Mouse (Mus musculus): ENCODE data around the gene Zfp960. TPM values are rescaled to one million over a fixed set of nuclear protein-coding genes. Genes with fewer than 3 reads are reported as not detected.
"Not testable (repeated sequence)": the region's sequence is repeated elsewhere in the genome, so short reads cannot be mapped to it uniquely, and the experiment has no call there.

The Zfp960 gene
- 4.0 and 4.4 TPM in 2 replicates for polyA plus RNA-seq (2015; fragmentation: Nextera tagmentation; extraction: Ambion mirVana)

DNA sequence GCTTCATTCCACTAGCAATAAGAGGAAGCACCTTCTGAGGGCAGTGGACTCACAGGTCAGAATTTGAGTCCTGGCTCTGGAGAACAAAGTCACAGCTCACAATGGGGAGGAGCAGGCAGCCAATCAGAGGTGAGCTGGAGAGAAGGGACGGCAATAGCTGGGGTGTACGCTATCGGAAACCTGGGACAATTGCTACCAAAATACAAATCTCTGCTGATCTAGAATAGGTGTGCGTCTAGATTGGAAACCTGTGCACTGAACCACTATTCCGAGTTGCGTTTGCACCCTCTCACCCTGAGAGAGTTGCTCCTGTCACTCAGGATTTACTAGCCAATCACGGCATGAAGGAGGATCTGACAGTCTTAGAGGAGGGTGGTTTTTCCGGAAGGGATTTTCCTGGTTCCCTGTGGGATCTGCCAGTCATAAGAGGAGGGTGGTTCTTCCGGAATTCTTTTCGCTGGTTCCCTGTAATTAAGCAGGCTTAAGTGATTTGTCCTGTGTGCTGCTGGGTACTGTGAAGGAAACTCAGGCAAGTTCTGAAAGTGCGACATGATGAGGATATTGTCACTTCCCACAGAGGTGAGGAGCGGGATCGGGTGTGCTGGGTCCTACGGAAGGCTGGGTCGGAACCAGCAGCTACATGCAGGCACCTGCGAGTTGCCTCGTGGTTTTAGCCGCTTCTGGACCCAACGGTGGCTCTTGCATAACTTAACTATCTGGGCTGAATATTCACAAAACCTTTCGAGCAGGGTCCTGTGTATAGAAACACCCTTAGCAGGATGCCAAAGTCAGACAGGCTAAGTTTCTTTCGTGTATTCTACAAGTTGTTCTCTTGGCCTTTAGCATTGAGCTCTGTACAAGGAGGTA, at the start of gene Zfp960:
Zfp960 (plus strand) TSS at position 486 of the 867 bp plus-strand sequence.
- not testable (repeated sequence) for H3K36me3 ChIP-seq (ENCODE audit: control insufficient read depth, insufficient read depth, low read length); H3K4me1 ChIP-seq (ENCODE audit: control insufficient read depth, insufficient read depth, low read length); H3K27me3 ChIP-seq (replicated peaks; ENCODE audit: control insufficient read depth, insufficient read depth, low read length); H3K9me3 ChIP-seq (ENCODE audit: control insufficient read depth, low read length)
- peak within 1 kb of the TSS; percentile 60 for H3K4me2 ChIP-seq (ENCODE audit: low read depth, low read length)
- peak within 1 kb of the TSS; percentile 60 for H3K9ac ChIP-seq (ENCODE audit: low read depth, low read length)
- under 1% methylated on average over 12 of the region's 21 CpGs for WGBS
- H3K4me3 ChIP-seq (ENCODE audit: low read length) = peak within 1 kb of the TSS; percentile 60
- peak; percentile 100 for ATAC-seq
- peak within 1 kb of the TSS; percentile 23; the same call in 1 of the 2 replicates for H3K27ac ChIP-seq (ENCODE audit: low read length)

DNA sequence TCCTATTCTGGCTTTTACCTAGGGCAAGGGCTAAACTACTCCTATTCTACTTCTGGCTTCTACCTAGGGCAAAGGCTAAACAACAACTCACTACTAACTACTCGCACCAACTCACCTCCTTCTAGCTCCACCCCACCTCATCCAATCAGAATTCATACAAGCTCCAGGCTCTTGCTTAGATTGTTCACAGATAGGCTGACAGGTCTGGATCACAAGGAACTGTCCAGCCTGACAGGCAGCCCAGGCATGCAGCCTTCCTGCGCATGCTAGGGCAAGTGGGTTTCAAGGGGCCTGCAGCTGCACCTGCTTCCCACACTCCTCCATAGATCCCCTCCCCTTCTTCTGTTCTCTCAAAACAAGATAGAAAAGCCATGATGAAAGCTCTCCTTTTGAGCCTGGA, 45.8 kb upstream of the Zfp960 start:
- H3K9ac ChIP-seq (ENCODE audit: low read depth, low read length); H3K9me3 ChIP-seq (ENCODE audit: control insufficient read depth, low read length); H3K4me2 ChIP-seq (ENCODE audit: low read depth, low read length); H3K4me1 ChIP-seq (ENCODE audit: control insufficient read depth, insufficient read depth, low read length); H3K4me3 ChIP-seq (ENCODE audit: low read length); H3K36me3 ChIP-seq (ENCODE audit: control insufficient read depth, insufficient read depth, low read length); ATAC-seq; H3K27me3 ChIP-seq (replicated peaks; ENCODE audit: control insufficient read depth, insufficient read depth, low read length); H3K27ac ChIP-seq (ENCODE audit: low read length): not testable (repeated sequence)
- 88% methylated on average over 2 of the region's 2 CpGs for WGBS

DNA sequence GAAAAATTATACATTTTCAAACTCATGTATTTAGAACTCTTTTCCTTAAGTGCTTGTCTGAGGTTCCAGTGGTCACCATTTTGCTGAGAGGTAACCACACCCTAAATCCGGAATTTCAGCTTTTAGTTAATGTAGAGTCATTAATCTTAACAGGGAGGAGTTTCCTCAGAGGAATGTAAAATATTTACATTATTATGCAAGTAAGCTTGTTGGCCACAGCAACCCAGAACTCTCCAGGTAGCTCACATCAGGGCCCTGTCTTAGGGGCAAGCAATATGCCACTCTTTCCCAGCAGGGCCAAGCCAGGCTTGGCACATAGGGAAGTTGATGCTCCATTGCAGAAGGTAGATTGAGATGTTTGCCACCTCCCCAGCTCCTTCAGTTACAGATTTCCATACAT, 4.3 kb upstream of the Zfp960 start:
- H3K9ac ChIP-seq (ENCODE audit: low read depth, low read length); H3K4me3 ChIP-seq (ENCODE audit: low read length); H3K4me2 ChIP-seq (ENCODE audit: low read depth, low read length); H3K4me1 ChIP-seq (ENCODE audit: control insufficient read depth, insufficient read depth, low read length); ATAC-seq; H3K9me3 ChIP-seq (ENCODE audit: control insufficient read depth, low read length); H3K27ac ChIP-seq (ENCODE audit: low read length); H3K27me3 ChIP-seq (replicated peaks; ENCODE audit: control insufficient read depth, insufficient read depth, low read length); H3K36me3 ChIP-seq (ENCODE audit: control insufficient read depth, insufficient read depth, low read length): not testable (repeated sequence)
- WGBS = 47% methylated on average over 1 of the region's 1 CpGs

DNA sequence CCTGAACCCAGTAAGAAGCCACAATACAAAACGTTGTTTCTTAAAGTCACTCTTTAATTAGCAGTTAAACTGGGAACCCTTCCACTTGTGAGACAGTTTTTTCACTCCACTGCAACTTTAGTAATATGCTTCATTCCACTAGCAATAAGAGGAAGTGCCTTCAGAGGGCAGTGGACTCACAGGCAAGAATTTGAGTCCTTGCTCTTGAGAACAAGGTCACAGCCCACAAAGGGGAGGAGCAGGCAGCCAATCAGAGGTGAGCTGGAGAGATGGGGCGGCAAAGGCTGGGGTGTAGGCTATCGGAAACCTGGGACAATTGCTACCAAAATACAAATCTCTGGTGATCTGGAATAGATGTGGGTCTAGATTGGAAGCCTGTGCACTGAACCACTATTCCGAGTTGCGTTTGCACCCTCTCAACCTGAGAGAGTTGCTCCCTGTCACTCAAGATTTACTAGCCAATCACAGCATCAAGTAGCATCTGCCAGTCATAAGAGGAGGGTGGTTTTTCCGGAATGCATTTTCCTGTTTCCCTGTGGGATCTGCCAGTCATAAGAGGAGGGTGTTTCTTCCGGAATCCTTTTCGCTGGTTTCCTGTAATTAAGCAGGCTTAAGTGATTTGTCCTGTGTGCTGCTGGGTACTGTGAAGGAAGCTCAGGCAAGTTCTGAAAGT, 57.1 kb downstream of the Zfp960 start, which contains the start of gene Zfp97:
Zfp97 (plus strand) TSS at position 586 of the 673 bp plus-strand sequence.
- not testable (repeated sequence) for H3K4me2 ChIP-seq (ENCODE audit: low read depth, low read length); H3K9me3 ChIP-seq (ENCODE audit: control insufficient read depth, low read length); H3K9ac ChIP-seq (ENCODE audit: low read depth, low read length); H3K4me1 ChIP-seq (ENCODE audit: control insufficient read depth, insufficient read depth, low read length); H3K27ac ChIP-seq (ENCODE audit: low read length); H3K36me3 ChIP-seq (ENCODE audit: control insufficient read depth, insufficient read depth, low read length); H3K4me3 ChIP-seq (ENCODE audit: low read length); H3K27me3 ChIP-seq (replicated peaks; ENCODE audit: control insufficient read depth, insufficient read depth, low read length)
- WGBS = no CpG with 5 or more reads among the region's 8 CpGs
- peak; percentile 100 for ATAC-seq

Other genes with a start within 250 kb of the Zfp960 start
- 5.4 and 5.9 TPM in 2 replicates for gene Zfp97, start 57.3 kb downstream of the Zfp960 start, polyA plus RNA-seq (2015; fragmentation: Nextera tagmentation; extraction: Ambion mirVana)

All from intestine, embryonic 16.5 days (tissue).